Mouse (Mus musculus): Measurements from ENCODE around the gene Akr7a5. TPM values are rescaled to one million over a fixed set of nuclear protein-coding genes. Genes with fewer than 3 reads are reported as not detected.

Gene Akr7a5
- polyA plus RNA-seq, 1 experiment from 2014 or later = 95.0 TPM

- H3K36me3 ChIP-seq (ENCODE audit: control insufficient read depth, insufficient read depth, low read length) = no peaks in the 10 kb centered on the region
- H3K4me3 ChIP-seq (ENCODE audit: low read length) = peak overlapping the region; percentile 35
- H3K9ac ChIP-seq (ENCODE audit: low read length) = peak overlapping the region; percentile 43; the same call in 1 of the 2 replicates
These were observed 26.4 kb downstream of the Akr7a5 start for GRCm38 (mm10) chr4:139336822-139337483.

GRCm38 (mm10) chr4:139338145-139338544 is 27.6 kb downstream of the Akr7a5 start:
- ATAC-seq (ENCODE audit: low read depth) = no peak
- no peaks in the 10 kb centered on the region; the same call in 1 of the 2 replicates for H3K4me1 ChIP-seq (replicated peaks; ENCODE audit: control insufficient read depth, insufficient read depth, low read length)
- no peak overlapping the region for H3K4me2 ChIP-seq (ENCODE audit: low read depth, low read length)
- H3K9ac ChIP-seq (ENCODE audit: low read length) = no peak overlapping the region
- peaks cover 10% of the 10 kb centered on the region; the same call in 1 of the 2 replicates for H3K27me3 ChIP-seq (ENCODE audit: control insufficient read depth, insufficient read depth, low read depth, low read length)
- H3K4me3 ChIP-seq (ENCODE audit: low read length) = no peak overlapping the region
- H3K27ac ChIP-seq (ENCODE audit: low read length) = no peak overlapping the region
- no peaks in the 10 kb centered on the region for H3K9me3 ChIP-seq (ENCODE audit: control insufficient read depth, low read length)
- no peaks in the 10 kb centered on the region for H3K36me3 ChIP-seq (ENCODE audit: control insufficient read depth, insufficient read depth, low read length)
- WGBS = 42% methylated on average over 32 of the region's 33 CpGs

More at GRCm38 (mm10) chr4:139336822-139337483, 26.4 kb downstream of the Akr7a5 start:
- no peaks in the 10 kb centered on the region; the same call in 1 of the 2 replicates for H3K4me1 ChIP-seq (replicated peaks; ENCODE audit: control insufficient read depth, insufficient read depth, low read length)
- no peaks in the 10 kb centered on the region for H3K9me3 ChIP-seq (ENCODE audit: control insufficient read depth, low read length)
- 13% methylated on average over 24 of the region's 24 CpGs for WGBS
- H3K4me2 ChIP-seq (ENCODE audit: low read depth, low read length) = peak overlapping the region; percentile 56
- peak; percentile 61 for ATAC-seq (ENCODE audit: low read depth)
- peaks cover 10% of the 10 kb centered on the region; the same call in 1 of the 2 replicates for H3K27me3 ChIP-seq (ENCODE audit: control insufficient read depth, insufficient read depth, low read depth, low read length)
- H3K27ac ChIP-seq (ENCODE audit: low read length) = no peak overlapping the region

- Histone ChIP-seq H3K4me1 (replicated peaks; ENCODE audit: control insufficient read depth, insufficient read depth, low read length) (no peaks in the 10 kb centered on the region; the same call in 1 of the 2 replicates), H3K27ac (ENCODE audit: low read length) (no peak overlapping the region), H3K4me3 (ENCODE audit: low read length) (no peak overlapping the region), H3K27me3 (ENCODE audit: control insufficient read depth, insufficient read depth, low read depth, low read length) (peaks cover 10% of the 10 kb centered on the region; the same call in 1 of the 2 replicates), H3K4me2 (ENCODE audit: low read depth, low read length) (no peak overlapping the region), H3K9ac (ENCODE audit: low read length) (no peak overlapping the region), H3K9me3 (ENCODE audit: control insufficient read depth, low read length) (no peaks in the 10 kb centered on the region), H3K36me3 (ENCODE audit: control insufficient read depth, insufficient read depth, low read length) (no peaks in the 10 kb centered on the region)
- no peak for ATAC-seq (ENCODE audit: low read depth)
- 68% methylated on average over 4 of the region's 4 CpGs for WGBS
These were observed 30.3 kb downstream of the Akr7a5 start for GRCm38 (mm10) chr4:139340835-139341234.

- Histone ChIP-seq H3K36me3 (ENCODE audit: control insufficient read depth, insufficient read depth, low read length) (peaks cover 1% of the 10 kb centered on the region), H3K27me3 (ENCODE audit: control insufficient read depth, insufficient read depth, low read depth, low read length) (peaks cover 8% of the 10 kb centered on the region; the same call in 1 of the 2 replicates), H3K4me2 (ENCODE audit: low read depth, low read length) (no peak overlapping the region), H3K27ac (ENCODE audit: low read length) (no peak overlapping the region), H3K4me1 (replicated peaks; ENCODE audit: control insufficient read depth, insufficient read depth, low read length) (no peaks in the 10 kb centered on the region; the same call in 1 of the 2 replicates), H3K9me3 (ENCODE audit: control insufficient read depth, low read length) (no peaks in the 10 kb centered on the region), H3K9ac (ENCODE audit: low read length) (no peak overlapping the region), H3K4me3 (ENCODE audit: low read length) (no peak overlapping the region)
- WGBS = 61% methylated on average over 7 of the region's 7 CpGs
- ATAC-seq (ENCODE audit: low read depth) = no peak
These were observed 31.2 kb downstream of the Akr7a5 start for GRCm38 (mm10) chr4:139341556-139342233.

GRCm38 (mm10) chr4:139343718-139344117 is 33.2 kb downstream of the Akr7a5 start:
- Histone ChIP-seq H3K4me2 (ENCODE audit: low read depth, low read length) (no peak overlapping the region), H3K9me3 (ENCODE audit: control insufficient read depth, low read length) (no peaks in the 10 kb centered on the region), H3K4me1 (replicated peaks; ENCODE audit: control insufficient read depth, insufficient read depth, low read length) (no peaks in the 10 kb centered on the region), H3K27ac (ENCODE audit: low read length) (no peak overlapping the region), H3K9ac (ENCODE audit: low read length) (no peak overlapping the region), H3K4me3 (ENCODE audit: low read length) (no peak overlapping the region), H3K36me3 (ENCODE audit: control insufficient read depth, insufficient read depth, low read length) (peaks cover 17% of the 10 kb centered on the region), H3K27me3 (ENCODE audit: control insufficient read depth, insufficient read depth, low read depth, low read length) (no peaks in the 10 kb centered on the region)
- no peak for ATAC-seq (ENCODE audit: low read depth)
- WGBS = 59% methylated on average over 5 of the region's 5 CpGs

GRCm38 (mm10) chr4:139345416-139346019 is 35.0 kb downstream of the Akr7a5 start:
- WGBS = 80% methylated on average over 23 of the region's 23 CpGs
- no peak for ATAC-seq (ENCODE audit: low read depth)
- H3K36me3 ChIP-seq (ENCODE audit: control insufficient read depth, insufficient read depth, low read length) = peaks cover 23% of the 10 kb centered on the region

GRCm38 (mm10) chr4:139351931-139352711 is 41.6 kb downstream of the Akr7a5 start, which contains the start of the genes Mrto4, Emc1 and Ubr4:
TSS of gene Mrto4 (minus strand) at chr4:139352576.
TSS of gene Emc1 (plus strand) at chr4:139352587.
TSS of gene Ubr4 (plus strand) at chr4:139352609.
- no peaks in the 10 kb centered on the region for H3K9me3 ChIP-seq (ENCODE audit: control insufficient read depth, low read length)
- no peaks in the 10 kb centered on the region for H3K27me3 ChIP-seq (ENCODE audit: control insufficient read depth, insufficient read depth, low read depth, low read length)
- H3K9ac ChIP-seq (ENCODE audit: low read length) = peak within 1 kb of the TSS; percentile 98
- peak within 1 kb of the TSS; percentile 69 for H3K4me3 ChIP-seq (ENCODE audit: low read length)
- H3K36me3 ChIP-seq (ENCODE audit: control insufficient read depth, insufficient read depth, low read length) = peaks cover 28% of the 10 kb centered on the region
- peak within 1 kb of the TSS; percentile 99 for H3K27ac ChIP-seq (ENCODE audit: low read length)
- peak; percentile 97 for ATAC-seq (ENCODE audit: low read depth)
- under 1% methylated on average over 58 of the region's 64 CpGs for WGBS
- H3K4me1 ChIP-seq (replicated peaks; ENCODE audit: control insufficient read depth, insufficient read depth, low read length) = peaks cover 17% of the 10 kb centered on the region
- peak within 1 kb of the TSS; percentile 97 for H3K4me2 ChIP-seq (ENCODE audit: low read depth, low read length)

More at GRCm38 (mm10) chr4:139345416-139346019, 35.0 kb downstream of the Akr7a5 start:
- H3K27ac ChIP-seq (ENCODE audit: low read length) = no peak overlapping the region
- H3K4me3 ChIP-seq (ENCODE audit: low read length) = no peak overlapping the region
- H3K4me2 ChIP-seq (ENCODE audit: low read depth, low read length) = no peak overlapping the region
- H3K9ac ChIP-seq (ENCODE audit: low read length) = no peak overlapping the region
- H3K27me3 ChIP-seq (ENCODE audit: control insufficient read depth, insufficient read depth, low read depth, low read length) = no peaks in the 10 kb centered on the region
- H3K4me1 ChIP-seq (replicated peaks; ENCODE audit: control insufficient read depth, insufficient read depth, low read length) = peaks cover under 1% of the 10 kb centered on the region; the same call in 1 of the 2 replicates
- no peaks in the 10 kb centered on the region for H3K9me3 ChIP-seq (ENCODE audit: control insufficient read depth, low read length)

GRCm38 (mm10) chr4:139352832-139353231 is 42.3 kb downstream of the Akr7a5 start:
- peak overlapping the region; percentile 99 for H3K27ac ChIP-seq (ENCODE audit: low read length)
- WGBS = 0% methylated on average over 7 of the region's 7 CpGs
- peak overlapping the region; percentile 98 for H3K9ac ChIP-seq (ENCODE audit: low read length)
- no peaks in the 10 kb centered on the region for H3K27me3 ChIP-seq (ENCODE audit: control insufficient read depth, insufficient read depth, low read depth, low read length)
- H3K9me3 ChIP-seq (ENCODE audit: control insufficient read depth, low read length) = no peaks in the 10 kb centered on the region
- peak; percentile 13 for ATAC-seq (ENCODE audit: low read depth)
- peak overlapping the region; percentile 97 for H3K4me2 ChIP-seq (ENCODE audit: low read depth, low read length)
- H3K4me1 ChIP-seq (replicated peaks; ENCODE audit: control insufficient read depth, insufficient read depth, low read length) = peaks cover 17% of the 10 kb centered on the region
- peaks cover 30% of the 10 kb centered on the region for H3K36me3 ChIP-seq (ENCODE audit: control insufficient read depth, insufficient read depth, low read length)
- H3K4me3 ChIP-seq (ENCODE audit: low read length) = peak overlapping the region; percentile 69
